ENCODE assay signal across 14 mouse cellular contexts in the genomic region with DNA sequence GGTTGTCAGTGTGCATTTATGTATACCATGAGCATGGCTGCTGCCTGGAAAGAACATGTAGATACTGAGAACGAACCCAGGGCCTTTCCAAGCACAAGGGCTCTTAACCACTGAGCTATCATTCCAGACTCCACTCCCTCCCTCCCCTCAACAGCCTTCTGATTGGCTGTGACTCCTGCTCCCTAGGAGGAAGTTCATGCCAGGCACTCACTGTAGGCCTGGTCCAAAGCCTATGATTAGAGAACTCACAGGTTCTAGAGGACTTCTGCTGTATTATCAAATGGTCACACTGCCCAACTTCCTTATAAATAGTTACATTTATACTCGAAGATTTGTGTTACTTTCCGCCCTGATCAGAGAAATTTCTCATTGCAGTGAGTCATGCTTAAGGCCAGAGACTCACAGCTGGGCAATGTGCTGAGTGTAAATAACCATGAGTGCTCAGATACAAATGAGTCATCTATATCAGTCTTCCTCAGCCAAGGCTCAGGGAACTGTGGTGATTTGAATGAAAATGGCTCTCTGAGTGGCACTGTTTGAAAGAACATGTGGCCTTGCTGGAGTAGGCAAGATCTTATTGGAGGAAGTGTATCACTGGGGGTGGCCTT. TPM values are rescaled to one million over a fixed set of nuclear protein-coding genes. Genes with fewer than 3 reads are reported as not detected.
DNase-seq lines count a peak whose midpoint lies in the region; ATAC-seq lines count a peak whose summit lies in the region.
"Had no signal": no experiment of that assay in that cellular context is flagged by ENCODE, and none has a peak within 500 bp of the region (broad histone marks: within the 10 kb centered on the region; RNA-seq: fewer than 3 reads in every experiment).

No protein-coding gene starts in this region.

- H3K36me3 ChIP-seq in kidney, embryonic 14.5 days (ENCODE audit: control insufficient read depth, insufficient read depth, low read length) = no peaks in the 10 kb centered on the region
- H3K36me3 ChIP-seq: limb, embryonic 10.5 days; midbrain, embryonic 15.5 days; neural tube, embryonic 12.5 days had no signal

- H3K9me3 ChIP-seq in kidney, embryonic 14.5 days (ENCODE audit: control insufficient read depth, low read length) = no peaks in the 10 kb centered on the region
- H3K9me3 ChIP-seq: limb, embryonic 10.5 days; midbrain, embryonic 15.5 days; neural tube, embryonic 12.5 days had no signal

- H3K9ac ChIP-seq in kidney, embryonic 14.5 days (ENCODE audit: low read depth, low read length) = no peak overlapping the region
- H3K9ac ChIP-seq: midbrain, embryonic 15.5 days; neural tube, embryonic 12.5 days had no signal

- H3K4me3 ChIP-seq in kidney, embryonic 14.5 days (ENCODE audit: low read length) = no peak overlapping the region
- H3K4me3 ChIP-seq: limb, embryonic 10.5 days; midbrain, embryonic 15.5 days; neural tube, embryonic 12.5 days had no signal

- no peaks in the 10 kb centered on the region for H3K27me3 ChIP-seq in kidney, embryonic 14.5 days (ENCODE audit: control insufficient read depth, insufficient read depth, low read length)
- H3K27me3 ChIP-seq: midbrain, embryonic 15.5 days; neural tube, embryonic 12.5 days had no signal

- ATAC-seq in kidney, embryonic 14.5 days (ENCODE audit: low FRiP score, low TSS enrichment) = no peak
- ATAC-seq: midbrain, embryonic 15.5 days had no signal

- H3K4me1 ChIP-seq in kidney, embryonic 14.5 days (ENCODE audit: control insufficient read depth, insufficient read depth, low read length) = no peaks in the 10 kb centered on the region
- H3K4me1 ChIP-seq: limb, embryonic 10.5 days; neural tube, embryonic 12.5 days had no signal

- no peak overlapping the region for H3K4me2 ChIP-seq in kidney, embryonic 14.5 days (replicated peaks; ENCODE audit: low read depth, low read length)
- H3K4me2 ChIP-seq: midbrain, embryonic 15.5 days; neural tube, embryonic 12.5 days had no signal

- DNase-seq in 416B (ENCODE audit: low read depth) = peak; percentile 94
- DNase-seq in CD4-positive helper T cell, adult 2 months (ENCODE audit: low read depth, low spot score) = peak; percentile 6
- peak; percentile 41 for DNase-seq in adrenal gland, adult 2 months
- peak; percentile 56 for DNase-seq in fibroblast of lung, adult 2 months (ENCODE audit: low read depth)
- no peak for DNase-seq in thymus, postnatal 4 days
- DNase-seq in cerebellum, postnatal 25 days = no peak
- no peak for DNase-seq in neural tube, embryonic 10.5 days (ENCODE audit: extremely low spot score, low spot score)
- DNase-seq: cerebellum, adult 2 months; layer of hippocampus, adult 9-11 months; thymus, postnatal 36 days had no signal

- 81% methylated on average over 3 of the region's 3 CpGs for WGBS in kidney, embryonic 14.5 days

- no peak overlapping the region for H3K27ac ChIP-seq in kidney, embryonic 14.5 days (ENCODE audit: low read depth, low read length)
- H3K27ac ChIP-seq: limb, embryonic 10.5 days; midbrain, embryonic 15.5 days; neural tube, embryonic 12.5 days had no signal

RNA-seq across cellular contexts. Expression of a gene that starts 49.9 kb away (rescaled TPM):
- 1 to 10 TPM; 2.9 to 4.5 TPM for total RNA-seq in adrenal gland, adult 2 months (2021)
- polyA plus RNA-seq in adrenal gland, adult 2 months (2012; rRNA removed) = 0.86 and 1.2 TPM in 2 replicates
- 1.5 and 1.6 TPM in 2 replicates for polyA plus RNA-seq in kidney, embryonic 14.5 days (2014; fragmentation: Nextera tagmentation; extraction: Ambion mirVana)

Comparison
In these comparisons a context has a peak if more than half of its experiments do, and no peak if none do; other contexts are left out.
1. DNase-seq: peak in 416B (single experiment), CD4-positive helper T cell, adult 2 months (single experiment), adrenal gland, adult 2 months (single experiment) and fibroblast of lung, adult 2 months (single experiment); none in thymus, postnatal 4 days (single experiment), cerebellum, postnatal 25 days (0 of 2) and neural tube, embryonic 10.5 days (single experiment).